Mouse (Mus musculus): ENCODE results near the gene Slc43a2.

DNA sequence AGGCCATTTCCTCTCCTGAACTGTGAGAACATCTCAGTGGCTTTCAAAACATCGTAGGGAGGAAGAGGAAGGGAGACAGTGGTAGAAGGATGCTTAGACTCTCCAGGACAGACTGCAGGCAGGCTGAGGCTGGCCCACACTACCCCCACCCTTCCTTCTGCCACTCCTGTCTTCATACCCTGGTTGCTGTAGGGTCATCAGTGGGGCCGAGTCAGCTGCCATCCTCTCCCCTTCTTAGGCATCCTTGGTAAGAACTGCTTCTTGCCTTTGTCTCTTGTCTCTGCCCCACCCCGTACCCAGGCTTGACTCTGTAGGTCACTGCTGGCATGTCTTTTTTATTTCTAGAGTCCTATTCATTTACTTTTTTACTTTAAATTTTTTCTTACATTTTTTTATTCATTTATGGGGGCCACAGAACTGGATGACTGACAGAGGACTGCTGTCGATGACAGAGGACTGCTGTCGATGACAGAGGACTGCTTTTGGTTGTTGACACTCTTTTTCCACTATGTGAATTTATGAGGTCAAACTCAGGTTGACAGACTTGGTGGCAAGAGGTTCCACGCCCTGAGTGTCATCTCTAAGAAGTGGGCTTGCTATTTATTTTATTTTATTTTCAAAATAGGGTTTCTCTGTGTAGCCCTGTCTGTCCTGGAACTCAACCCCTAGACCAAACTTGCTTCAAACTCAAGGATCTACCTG, 2.0 kb downstream of the Slc43a2 start:
- TF ChIP-seq CTCF (IDR thresholded peaks at IDR 0.05; ENCODE audit: borderline replicate concordance, insufficient read depth, low read depth, low read length) (no peak), POLR2A (IDR thresholded peaks at IDR 0.05; ENCODE audit: borderline replicate concordance, insufficient read depth, low read length) (no peak)
